Mouse (Mus musculus) midbrain, embryonic 16.5 days (tissue): Measurements from ENCODE around the gene Slc7a8. TPM values are rescaled to one million over a fixed set of nuclear protein-coding genes. Genes with fewer than 3 reads are reported as not detected.

Experiments
- ATAC-seq: fragments of 200-750 bp; cut with Nextera tagmentation; 2 replicates; pipeline ENCODE4 v1.8.0; 2017; ENCODE audit warnings: moderate TSS enrichment
- H3K27ac ChIP-seq: fragments of 300-500 bp; sonication (generic); 2 replicates; pipeline ENCODE4 v1.5.1; 2014; ENCODE audit warnings: mild to moderate bottlenecking, low read length, mixed read lengths
- H3K27me3 ChIP-seq: fragments of 300-500 bp; sonication (generic); 2 replicates; pipeline ENCODE4 v1.6.1; 2014; ENCODE audit warnings: low read depth, low read length, mixed read lengths; ENCODE audit not compliant: control insufficient read depth, insufficient read depth
- H3K36me3 ChIP-seq: fragments of 300-500 bp; sonication (generic); 2 replicates; pipeline ENCODE4 v1.6.1; 2014; ENCODE audit warnings: mild to moderate bottlenecking, low read length, moderate library complexity, mixed read lengths; ENCODE audit not compliant: control insufficient read depth, insufficient read depth
- H3K4me1 ChIP-seq: fragments of 300-500 bp; sonication (generic); 2 replicates; pipeline ENCODE4 v1.6.1; 2014; ENCODE audit warnings: mild to moderate bottlenecking, low read length, mixed read lengths; ENCODE audit not compliant: control insufficient read depth, insufficient read depth
- H3K4me2 ChIP-seq: fragments of 300-500 bp; sonication (generic); 2 replicates; pipeline ENCODE4 v1.6.1; 2014; ENCODE audit warnings: mild to moderate bottlenecking, low read length, mixed read lengths
- H3K4me3 ChIP-seq: fragments of 300-500 bp; sonication (generic); 2 replicates; pipeline ENCODE4 v1.5.1; 2014; ENCODE audit warnings: low read depth, mild to moderate bottlenecking, low read length, moderate library complexity, mixed read lengths
- H3K9ac ChIP-seq: fragments of 300-500 bp; sonication (generic); 2 replicates; pipeline ENCODE4 v1.6.1; 2014; ENCODE audit warnings: low read depth, low read length, mixed read lengths
- H3K9me3 ChIP-seq: fragments of 300-500 bp; sonication (generic); replicated peaks from 2 replicates; pipeline ENCODE4 v1.6.1; 2014; ENCODE audit warnings: mild to moderate bottlenecking, low read length, mixed read lengths; ENCODE audit not compliant: control insufficient read depth, poor library complexity, severe bottlenecking
- WGBS: fragments of 180-500 bp; shearing (Covaris S2); extraction: QIAGEN DNeasy Blood & Tissue Kit; methylation state at CpG from one replicate; pipeline ENCODE4 v1.1.7; 2014; 5-methylcytosine and 5-hydroxymethylcytosine counted together
- polyA plus RNA-seq: library from polyadenylated mRNA; unstranded; fragments of >200 nt; fragmentation: Nextera tagmentation; extraction: Ambion mirVana; gene quantifications from 2 replicates; pipeline ENCODE4 v1.2.1, GENCODE M21; 2015

The Slc7a8 gene
- polyA plus RNA-seq, 1 experiment from 2014 or later = 8.8 TPM

- Histone ChIP-seq H3K4me1 (peaks cover 21% of the 10 kb centered on the region), H3K4me3 (peak overlapping the region; percentile 85), H3K9me3 (no peaks in the 10 kb centered on the region), H3K27ac (peak overlapping the region; percentile 98), H3K9ac (peak overlapping the region; percentile 94), H3K27me3 (no peaks in the 10 kb centered on the region), H3K36me3 (peaks cover 6% of the 10 kb centered on the region; the same call in 1 of the 2 replicates), H3K4me2 (peak overlapping the region; percentile 61)
- WGBS = 9% methylated on average over 8 of the region's 8 CpGs
- no peak for ATAC-seq
Observed at GRCm38 (mm10) chr14:54685471-54685870, 96.3 kb downstream of the Slc7a8 start.

- Histone ChIP-seq H3K36me3 (peaks cover 12% of the 10 kb centered on the region; the same call in 1 of the 2 replicates), H3K4me1 (peaks cover 10% of the 10 kb centered on the region), H3K4me3 (no peak overlapping the region), H3K27me3 (no peaks in the 10 kb centered on the region), H3K9ac (no peak overlapping the region), H3K27ac (no peak overlapping the region), H3K4me2 (no peak overlapping the region), H3K9me3 (no peaks in the 10 kb centered on the region)
- 90% methylated on average over 3 of the region's 3 CpGs for WGBS
- ATAC-seq = no peak
Observed at GRCm38 (mm10) chr14:54682396-54682795, 99.3 kb downstream of the Slc7a8 start.

- no peaks in the 10 kb centered on the region for H3K9me3 ChIP-seq
- peaks cover 26% of the 10 kb centered on the region for H3K36me3 ChIP-seq
- H3K4me3 ChIP-seq = no peak overlapping the region
- no peak for ATAC-seq
- H3K27me3 ChIP-seq = no peaks in the 10 kb centered on the region
- H3K4me1 ChIP-seq = no peaks in the 10 kb centered on the region; the same call in 1 of the 2 replicates
- WGBS = 86% methylated on average over 16 of the region's 16 CpGs
- H3K4me2 ChIP-seq = no peak overlapping the region
- no peak overlapping the region for H3K27ac ChIP-seq
- H3K9ac ChIP-seq = no peak overlapping the region
Observed at GRCm38 (mm10) chr14:54678657-54679304, 103.0 kb downstream of the Slc7a8 start.

GRCm38 (mm10) chr14:54676290-54676689 is 105.5 kb downstream of the Slc7a8 start:
- no peaks in the 10 kb centered on the region for H3K4me1 ChIP-seq
- peaks cover 26% of the 10 kb centered on the region for H3K36me3 ChIP-seq
- no peaks in the 10 kb centered on the region for H3K27me3 ChIP-seq
- no peak overlapping the region for H3K27ac ChIP-seq
- no peaks in the 10 kb centered on the region for H3K9me3 ChIP-seq
- no peak overlapping the region for H3K4me3 ChIP-seq
- no peak overlapping the region for H3K4me2 ChIP-seq
- 91% methylated on average over 5 of the region's 5 CpGs for WGBS
- no peak for ATAC-seq
- no peak overlapping the region for H3K9ac ChIP-seq

GRCm38 (mm10) chr14:54674317-54674716 is 107.4 kb downstream of the Slc7a8 start:
- H3K4me3 ChIP-seq = no peak overlapping the region
- no peak for ATAC-seq
- H3K27me3 ChIP-seq = no peaks in the 10 kb centered on the region
- no peak overlapping the region for H3K27ac ChIP-seq
- 87% methylated on average over 2 of the region's 2 CpGs for WGBS
- peaks cover 25% of the 10 kb centered on the region for H3K36me3 ChIP-seq
- no peak overlapping the region for H3K9ac ChIP-seq
- no peak overlapping the region for H3K4me2 ChIP-seq
- H3K4me1 ChIP-seq = no peaks in the 10 kb centered on the region
- no peaks in the 10 kb centered on the region for H3K9me3 ChIP-seq

Other genes starting within 250 kb of the Slc7a8 start
- gene Haus4, start 227.3 kb downstream of the Slc7a8 start, polyA plus RNA-seq = 12.9 and 13.1 TPM in 2 replicates
- 4.6 and 5.5 TPM in 2 replicates for gene Ajuba, start 204.4 kb downstream of the Slc7a8 start, polyA plus RNA-seq
- gene 4931414P19Rik, start 176.0 kb downstream of the Slc7a8 start, polyA plus RNA-seq = 5.2 and 5.6 TPM in 2 replicates
- gene Psmb5, start 163.9 kb downstream of the Slc7a8 start, polyA plus RNA-seq = 412 and 432 TPM in 2 replicates
- 0.06 TPM in 1 of 2 replicates, not detected in the other for gene Psmb11, start 160.5 kb downstream of the Slc7a8 start, polyA plus RNA-seq
- not detected in 2 replicates for gene Gm17606, start 141.0 kb downstream of the Slc7a8 start, polyA plus RNA-seq
- gene Cdh24, start 140.6 kb downstream of the Slc7a8 start, polyA plus RNA-seq = 9.6 and 11.2 TPM in 2 replicates
- gene 1700123O20Rik, start 95.7 kb downstream of the Slc7a8 start, polyA plus RNA-seq = 58.9 and 63.9 TPM in 2 replicates
- gene Acin1, start 95.0 kb downstream of the Slc7a8 start, polyA plus RNA-seq = 108 and 123 TPM in 2 replicates
- gene Gm29776, start 83.1 kb downstream of the Slc7a8 start, polyA plus RNA-seq = 0.15 and 0.29 TPM in 2 replicates
- not detected in 2 replicates for gene Cebpe, start 69.8 kb downstream of the Slc7a8 start, polyA plus RNA-seq
- gene Rnf212b, start 32.2 kb upstream of the Slc7a8 start, polyA plus RNA-seq = not detected in 2 replicates
- gene Homez, start 89.0 kb upstream of the Slc7a8 start, polyA plus RNA-seq = 13.2 and 14.5 TPM in 2 replicates
- 2.3 and 3.4 TPM in 2 replicates for gene Ppp1r3e, start 95.6 kb upstream of the Slc7a8 start, polyA plus RNA-seq
- gene Bcl2l2, start 101.4 kb upstream of the Slc7a8 start, polyA plus RNA-seq = 3.9 and 4.1 TPM in 2 replicates
- gene Gm20521, start 101.5 kb upstream of the Slc7a8 start, polyA plus RNA-seq = not detected in 2 replicates
- 150 and 163 TPM in 2 replicates for gene Pabpn1, start 110.6 kb upstream of the Slc7a8 start, polyA plus RNA-seq
- gene Slc22a17, start 131.2 kb upstream of the Slc7a8 start, polyA plus RNA-seq = 219 and 245 TPM in 2 replicates
- 11.7 and 12.9 TPM in 2 replicates for gene Efs, start 144.2 kb upstream of the Slc7a8 start, polyA plus RNA-seq
- gene Il25, start 150.7 kb upstream of the Slc7a8 start, polyA plus RNA-seq = 0.46 and 0.51 TPM in 2 replicates
- 9.5 and 14.8 TPM in 2 replicates for gene Cmtm5, start 154.3 kb upstream of the Slc7a8 start, polyA plus RNA-seq
- gene Myh6, start 185.0 kb upstream of the Slc7a8 start, polyA plus RNA-seq = 1.3 and 2.9 TPM in 2 replicates
- not detected in 2 replicates for gene Gm17428, start 195.0 kb upstream of the Slc7a8 start, polyA plus RNA-seq
- 7.7 and 8.9 TPM in 2 replicates for gene Myh7, start 212.7 kb upstream of the Slc7a8 start, polyA plus RNA-seq
- 44.8 and 48.7 TPM in 2 replicates for gene Ngdn, start 233.5 kb upstream of the Slc7a8 start, polyA plus RNA-seq